Mouse (Mus musculus): Measurements from ENCODE around the gene Rtkn. TPM values are rescaled to one million over a fixed set of nuclear protein-coding genes. Genes with fewer than 3 reads are reported as not detected.

Gene Rtkn
- polyA plus RNA-seq, 1 experiment from 2014 or later, result 46.4 TPM

DNA sequence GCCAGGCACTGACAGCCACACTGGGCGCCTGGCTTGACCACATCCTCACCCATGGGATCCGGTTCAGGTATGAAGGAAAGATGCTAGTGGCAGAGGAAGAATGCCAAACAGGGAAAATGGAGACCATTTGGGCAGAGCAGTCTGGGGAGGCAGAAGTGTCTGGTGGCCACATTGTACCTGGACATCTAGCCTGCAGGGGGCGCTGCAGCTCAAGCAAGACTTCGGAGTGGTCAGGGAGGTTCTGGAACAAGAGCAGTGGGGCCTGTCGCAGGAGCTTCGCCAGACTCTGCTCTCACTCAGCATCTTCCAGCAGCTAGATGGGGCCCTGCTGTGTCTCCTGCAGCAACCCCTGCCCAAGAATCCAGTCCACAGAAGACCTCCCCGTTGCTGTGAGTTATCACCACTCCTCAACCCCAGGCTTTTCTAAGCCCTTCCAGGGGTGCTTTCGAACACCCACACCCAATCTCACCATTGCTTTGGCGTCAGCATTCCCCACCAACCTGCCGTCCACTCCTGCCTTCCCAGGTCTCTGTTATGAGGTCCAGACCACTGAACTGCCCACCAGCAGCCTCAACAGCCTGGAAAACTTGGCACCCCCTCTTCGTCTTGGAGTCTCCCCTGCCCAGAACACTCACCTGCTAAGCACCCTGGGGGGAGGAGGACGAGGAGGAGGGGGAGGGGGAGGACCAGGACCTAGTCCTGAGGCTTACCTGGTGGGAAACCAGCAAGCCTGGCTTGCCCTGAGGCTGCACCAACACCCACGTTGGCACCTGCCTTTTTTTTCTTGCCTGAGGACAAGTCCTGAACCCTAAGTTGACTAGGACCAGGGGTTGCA lies 27.5 kb upstream of the Rtkn start:
- Histone ChIP-seq H3K27me3 (ENCODE audit: insufficient read depth, poor library complexity, severe bottlenecking) (peaks cover 9% of the 10 kb centered on the region), H3K36me3 (peaks cover 14% of the 10 kb centered on the region; the same call in 1 of the 2 replicates), H3K9me3 (no peaks in the 10 kb centered on the region), H3K4me3 (peak overlapping the region; percentile 80), H3K27ac (peak overlapping the region; percentile 93), H3K4me1 (replicated peaks) (peaks cover 37% of the 10 kb centered on the region)
- 31% methylated on average over 13 of the region's 13 CpGs for WGBS
- peak; percentile 85 for DNase-seq (ENCODE audit: low spot score)

DNA sequence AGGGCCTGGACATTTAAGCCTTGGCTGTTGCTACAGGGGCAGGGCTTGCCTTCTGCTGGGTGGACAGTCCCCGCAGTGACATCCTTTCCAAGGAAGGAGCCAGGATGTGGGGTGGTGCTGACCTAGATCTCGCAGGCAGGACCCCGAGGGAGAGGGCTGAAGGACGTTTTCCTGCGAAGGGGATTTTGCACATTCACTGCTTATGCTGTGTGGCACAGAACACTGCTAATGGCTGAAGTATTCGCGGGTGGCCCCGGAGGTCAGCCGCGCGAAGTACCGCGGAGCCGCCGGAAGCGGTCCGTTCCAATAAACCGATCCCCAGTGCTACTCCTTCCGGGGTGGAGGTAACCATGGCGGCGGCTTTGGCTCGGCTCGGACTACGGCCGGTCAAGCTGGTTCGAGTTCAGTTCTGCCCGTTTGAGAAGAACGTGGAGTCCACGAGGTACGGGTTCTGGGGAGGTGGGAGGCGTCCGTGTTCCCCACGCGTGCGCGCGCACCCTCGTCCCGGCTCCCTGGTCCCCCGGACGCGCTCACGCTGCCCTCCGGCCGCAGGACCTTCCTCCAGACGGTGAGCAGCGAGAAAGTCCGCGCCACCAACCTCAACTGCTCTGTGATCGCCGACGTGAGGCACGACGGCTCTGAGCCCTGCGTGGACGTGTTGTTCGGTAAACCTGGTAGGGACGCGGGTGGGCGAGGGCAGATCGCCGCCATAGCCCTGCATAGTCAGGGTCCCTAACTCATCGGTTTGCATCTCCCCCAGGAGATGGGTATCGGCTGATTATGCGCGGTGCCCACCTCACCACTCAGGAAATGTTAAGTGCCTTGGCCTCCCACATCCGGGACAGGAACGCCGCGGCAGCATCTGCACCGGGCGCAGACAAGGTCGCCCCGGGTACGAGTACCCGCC lies 26.2 kb upstream of the Rtkn start, which contains the start of gene Mrpl53:
Gene Mrpl53, plus strand, starts transcription at position 279 of the 907 bp plus-strand sequence.
- H3K4me1 ChIP-seq (replicated peaks), result peaks cover 29% of the 10 kb centered on the region
- WGBS, result under 1% methylated on average over 76 of the region's 76 CpGs
- DNase-seq (ENCODE audit: low spot score), result peak; percentile 84

DNA sequence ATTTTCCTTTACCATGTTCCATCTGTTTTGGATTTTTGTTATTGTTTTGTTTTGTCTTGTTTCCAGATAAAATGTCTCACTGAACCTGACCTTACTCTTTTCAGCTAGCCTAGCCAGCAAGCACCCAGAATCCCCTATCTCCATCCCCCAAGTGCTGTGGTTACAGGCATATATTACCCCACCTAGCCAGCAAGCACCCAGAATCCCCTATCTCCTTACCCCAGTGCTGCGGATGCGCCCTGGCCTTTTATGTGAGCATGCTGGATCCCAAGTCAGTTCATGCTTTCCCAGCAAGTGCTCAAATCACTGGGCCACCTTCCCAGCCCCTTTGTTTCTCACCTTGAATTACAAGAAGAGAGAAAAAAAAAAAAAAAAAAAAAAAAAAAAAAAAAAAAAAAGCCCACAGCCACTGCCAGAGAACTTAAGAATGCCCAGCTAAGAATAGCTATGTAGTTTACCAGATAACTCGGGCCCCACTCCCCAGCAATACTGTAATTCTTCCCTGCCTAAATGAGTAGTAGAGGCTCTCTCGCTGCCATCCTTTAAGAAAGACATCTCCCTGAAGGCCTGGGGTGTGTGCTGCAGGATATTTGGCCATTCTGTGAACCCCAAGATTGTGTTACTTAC lies 23.6 kb upstream of the Rtkn start:
- Histone ChIP-seq H3K27ac (no peak overlapping the region), H3K36me3 (peaks cover 16% of the 10 kb centered on the region), H3K4me1 (replicated peaks) (peaks cover 51% of the 10 kb centered on the region), H3K9me3 (no peaks in the 10 kb centered on the region), H3K4me3 (no peak overlapping the region), H3K27me3 (ENCODE audit: insufficient read depth, poor library complexity, severe bottlenecking) (no peaks in the 10 kb centered on the region)
- DNase-seq (ENCODE audit: low spot score), result no peak
- WGBS, result 91% methylated on average over 4 of the region's 4 CpGs

More for the DNA sequence above, 26.2 kb upstream of the Rtkn start, which contains the start of gene Mrpl53:
- Histone ChIP-seq H3K27ac (peak within 1 kb of the TSS; percentile 93), H3K36me3 (peaks cover 14% of the 10 kb centered on the region; the same call in 1 of the 2 replicates), H3K9me3 (no peaks in the 10 kb centered on the region), H3K27me3 (ENCODE audit: insufficient read depth, poor library complexity, severe bottlenecking) (no peaks in the 10 kb centered on the region), H3K4me3 (peak within 1 kb of the TSS; percentile 80)

DNA sequence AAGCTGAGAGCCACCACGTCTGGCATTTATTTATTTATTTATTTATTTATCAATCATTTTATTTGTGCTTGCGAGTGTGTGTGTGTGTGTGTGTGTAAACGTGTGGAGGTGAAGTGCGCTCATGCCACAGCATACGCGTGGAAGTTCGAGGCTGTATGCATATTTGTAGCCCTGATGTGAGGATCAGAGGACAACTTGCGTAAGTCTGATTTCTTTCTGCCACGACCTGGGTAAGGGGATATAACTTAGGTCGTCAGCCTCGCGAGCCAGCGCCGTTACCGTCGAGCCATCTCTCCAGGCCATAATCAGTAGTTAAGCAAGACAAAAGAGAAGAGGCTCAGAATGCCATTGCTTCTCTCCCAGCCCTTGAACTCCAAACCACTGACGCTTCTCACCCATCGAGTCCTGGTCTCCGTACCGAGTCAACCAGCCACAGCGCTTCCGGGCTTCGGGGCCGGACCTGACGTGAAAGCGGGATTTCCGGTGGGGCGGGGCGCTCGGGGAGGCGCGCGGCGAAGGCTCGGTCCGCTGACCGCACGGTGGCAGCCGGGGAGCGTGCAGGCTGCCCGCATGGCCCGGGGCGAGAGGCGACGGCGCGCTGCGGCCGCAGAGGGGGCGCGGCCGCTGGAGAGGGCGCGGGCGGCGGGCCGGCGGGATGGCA lies 20.1 kb upstream of the Rtkn start, which contains the start of gene Mogs:
Gene Mogs, plus strand, starts transcription at position 486 of the 661 bp plus-strand sequence.
- Histone ChIP-seq H3K4me1 (replicated peaks) (peaks cover 56% of the 10 kb centered on the region), H3K27ac (peak within 1 kb of the TSS; percentile 92), H3K27me3 (ENCODE audit: insufficient read depth, poor library complexity, severe bottlenecking) (no peaks in the 10 kb centered on the region), H3K9me3 (no peaks in the 10 kb centered on the region), H3K36me3 (peaks cover 46% of the 10 kb centered on the region), H3K4me3 (peak within 1 kb of the TSS; percentile 89)
- WGBS, result 2% methylated on average over 58 of the region's 58 CpGs
- peak; percentile 94 for DNase-seq (ENCODE audit: low spot score)

DNA sequence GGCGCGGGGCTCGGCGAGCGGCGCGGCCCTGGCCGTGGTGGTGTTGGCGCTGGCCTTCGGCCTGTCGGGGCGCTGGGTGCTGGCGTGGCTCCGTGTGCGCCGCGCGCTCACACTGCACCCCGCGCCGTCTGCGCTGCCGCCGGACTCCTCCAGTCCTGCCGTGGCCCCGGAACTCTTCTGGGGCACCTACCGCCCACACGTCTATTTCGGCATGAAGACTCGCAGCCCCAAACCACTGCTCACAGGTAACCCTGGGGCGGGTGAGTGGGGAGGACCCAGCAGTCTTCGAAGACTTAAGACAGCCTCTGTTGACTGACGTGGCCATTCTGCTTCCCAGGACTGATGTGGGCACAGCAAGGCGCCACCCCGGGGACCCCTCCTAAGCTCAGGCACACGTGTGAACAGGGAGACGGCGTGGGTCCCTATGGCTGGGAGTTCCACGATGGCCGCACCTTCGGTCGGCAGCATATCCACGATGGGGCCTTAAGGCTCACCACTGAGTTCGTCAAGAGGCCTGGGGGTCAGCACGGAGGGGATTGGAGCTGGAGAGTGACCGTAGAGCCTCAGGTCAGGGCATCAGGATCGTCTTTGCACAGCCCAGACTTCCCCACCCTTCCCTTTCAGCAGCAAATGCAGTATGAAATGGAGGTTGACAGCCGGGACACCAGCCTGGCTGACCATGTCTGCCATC lies 19.4 kb upstream of the Rtkn start:
- no peaks in the 10 kb centered on the region for H3K27me3 ChIP-seq (ENCODE audit: insufficient read depth, poor library complexity, severe bottlenecking)
- WGBS, result 2% methylated on average over 48 of the region's 48 CpGs
- H3K4me1 ChIP-seq (replicated peaks), result peaks cover 59% of the 10 kb centered on the region
- H3K9me3 ChIP-seq, result no peaks in the 10 kb centered on the region
- peaks cover 42% of the 10 kb centered on the region for H3K36me3 ChIP-seq
- DNase-seq (ENCODE audit: low spot score), result no peak
- peak overlapping the region; percentile 89 for H3K4me3 ChIP-seq
- peak overlapping the region; percentile 92 for H3K27ac ChIP-seq

DNA sequence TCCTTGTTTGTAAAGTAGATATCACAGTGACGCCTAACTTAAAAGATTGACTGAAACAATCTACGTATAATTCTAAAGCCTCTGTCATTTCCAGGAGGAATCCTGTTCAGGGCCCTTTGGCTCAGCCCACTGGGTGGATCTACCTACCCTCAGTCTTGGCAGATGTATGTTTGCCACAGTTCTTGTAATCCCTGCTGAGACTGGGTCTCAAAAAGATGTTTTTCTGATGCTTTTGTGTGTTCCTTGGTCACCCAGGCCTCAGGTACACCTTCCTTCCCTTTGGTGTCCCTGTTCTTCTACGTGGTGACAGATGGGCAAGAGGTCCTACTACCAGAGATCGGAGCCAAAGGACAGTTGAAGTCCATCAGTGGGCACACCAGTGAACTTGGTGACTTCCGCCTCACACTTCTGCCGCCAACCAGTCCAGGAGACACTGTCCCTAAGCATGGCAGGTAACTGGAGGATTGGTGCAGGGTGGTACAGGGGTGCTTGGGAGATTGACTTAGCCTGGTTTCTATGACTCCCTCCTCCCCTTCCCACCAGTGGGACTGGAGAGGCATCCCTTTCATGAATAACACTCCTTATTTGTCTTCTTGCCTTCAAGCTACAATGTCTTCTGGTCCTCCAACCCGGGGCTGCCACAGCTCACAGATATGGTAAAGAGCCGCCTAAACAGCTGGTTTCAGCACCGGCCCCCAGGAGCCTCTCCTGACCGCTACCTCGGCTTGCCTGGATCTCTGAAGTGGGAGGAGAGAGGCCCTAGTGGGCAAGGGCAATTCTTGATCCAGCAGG lies 18.7 kb upstream of the Rtkn start:
- Histone ChIP-seq H3K9me3 (no peaks in the 10 kb centered on the region), H3K36me3 (peaks cover 35% of the 10 kb centered on the region), H3K4me3 (peak overlapping the region; percentile 89), H3K27ac (peak overlapping the region; percentile 92; the same call in 1 of the 2 replicates), H3K4me1 (replicated peaks) (peaks cover 59% of the 10 kb centered on the region), H3K27me3 (ENCODE audit: insufficient read depth, poor library complexity, severe bottlenecking) (no peaks in the 10 kb centered on the region)
- DNase-seq (ENCODE audit: low spot score), result no peak
- 83% methylated on average over 11 of the region's 11 CpGs for WGBS

DNA sequence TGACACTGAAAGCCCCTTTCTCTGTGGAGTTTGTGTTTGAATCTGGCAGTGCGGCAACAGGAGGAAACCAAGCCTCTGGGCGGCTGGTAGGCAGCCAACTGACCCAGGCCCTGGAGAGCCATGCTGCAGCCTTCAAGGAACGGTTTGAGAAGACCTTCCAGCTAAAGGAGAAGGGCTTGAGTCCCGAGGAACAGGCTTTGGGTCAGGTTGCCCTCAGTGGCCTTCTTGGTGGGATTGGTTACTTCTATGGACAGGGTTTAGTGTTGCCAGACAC lies 18.2 kb upstream of the Rtkn start:
- DNase-seq (ENCODE audit: low spot score), result no peak
- Histone ChIP-seq H3K36me3 (peaks cover 35% of the 10 kb centered on the region), H3K9me3 (no peaks in the 10 kb centered on the region), H3K27me3 (ENCODE audit: insufficient read depth, poor library complexity, severe bottlenecking) (no peaks in the 10 kb centered on the region), H3K27ac (peak overlapping the region; percentile 25; the same call in 1 of the 2 replicates), H3K4me1 (replicated peaks) (peaks cover 63% of the 10 kb centered on the region), H3K4me3 (peak overlapping the region; percentile 89)
- 88% methylated on average over 4 of the region's 4 CpGs for WGBS

DNA sequence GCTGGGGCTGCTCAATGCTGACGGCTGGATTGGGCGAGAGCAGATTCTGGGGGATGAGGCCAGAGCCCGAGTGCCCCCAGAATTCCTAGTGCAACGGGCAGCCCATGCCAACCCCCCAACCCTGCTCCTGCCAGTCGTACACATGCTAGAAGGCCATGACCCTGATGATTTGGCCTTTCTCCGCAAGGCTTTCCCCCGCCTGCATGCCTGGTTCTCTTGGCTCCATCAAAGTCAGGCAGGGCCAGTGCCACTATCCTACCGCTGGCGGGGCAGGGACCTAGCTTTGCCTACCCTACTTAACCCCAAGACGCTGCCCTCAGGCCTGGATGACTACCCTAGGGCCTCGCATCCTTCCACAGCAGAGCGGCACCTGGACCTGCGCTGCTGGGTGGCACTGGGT lies 17.6 kb upstream of the Rtkn start:
- Histone ChIP-seq H3K4me3 (peak overlapping the region; percentile 16; the same call in 1 of the 2 replicates), H3K4me1 (replicated peaks) (peaks cover 68% of the 10 kb centered on the region), H3K9me3 (no peaks in the 10 kb centered on the region), H3K36me3 (peaks cover 35% of the 10 kb centered on the region), H3K27ac (peak overlapping the region; percentile 1; the same call in 1 of the 2 replicates), H3K27me3 (ENCODE audit: insufficient read depth, poor library complexity, severe bottlenecking) (no peaks in the 10 kb centered on the region)
- WGBS, result 91% methylated on average over 13 of the region's 13 CpGs
- no peak for DNase-seq (ENCODE audit: low spot score)

DNA sequence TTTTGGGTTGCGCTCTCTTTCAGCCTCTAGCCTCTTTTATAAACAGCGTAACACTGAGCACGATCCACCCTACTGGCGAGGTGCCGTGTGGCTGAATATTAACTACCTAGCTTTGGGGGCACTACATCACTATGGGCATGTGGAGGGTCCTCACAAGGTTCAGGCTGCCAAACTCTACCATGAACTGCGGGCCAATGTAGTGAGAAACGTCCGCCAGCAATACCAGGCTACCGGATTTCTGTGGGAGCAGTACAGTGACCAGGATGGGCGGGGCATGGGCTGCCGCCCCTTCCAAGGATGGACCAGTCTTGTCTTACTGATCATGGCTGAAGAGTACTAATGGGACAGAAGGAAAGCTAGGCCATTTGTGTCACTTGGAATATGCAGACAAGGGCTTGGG lies 16.9 kb upstream of the Rtkn start:
- WGBS, result 86% methylated on average over 11 of the region's 11 CpGs
- Histone ChIP-seq H3K4me3 (0 out of 2 replicates have a peak overlapping the region, but pooled peaks have one; percentile 16), H3K27me3 (ENCODE audit: insufficient read depth, poor library complexity, severe bottlenecking) (no peaks in the 10 kb centered on the region), H3K9me3 (no peaks in the 10 kb centered on the region), H3K27ac (peak overlapping the region; percentile 1; the same call in 1 of the 2 replicates), H3K36me3 (peaks cover 40% of the 10 kb centered on the region), H3K4me1 (replicated peaks) (peaks cover 75% of the 10 kb centered on the region)
- no peak for DNase-seq (ENCODE audit: low spot score)

DNA sequence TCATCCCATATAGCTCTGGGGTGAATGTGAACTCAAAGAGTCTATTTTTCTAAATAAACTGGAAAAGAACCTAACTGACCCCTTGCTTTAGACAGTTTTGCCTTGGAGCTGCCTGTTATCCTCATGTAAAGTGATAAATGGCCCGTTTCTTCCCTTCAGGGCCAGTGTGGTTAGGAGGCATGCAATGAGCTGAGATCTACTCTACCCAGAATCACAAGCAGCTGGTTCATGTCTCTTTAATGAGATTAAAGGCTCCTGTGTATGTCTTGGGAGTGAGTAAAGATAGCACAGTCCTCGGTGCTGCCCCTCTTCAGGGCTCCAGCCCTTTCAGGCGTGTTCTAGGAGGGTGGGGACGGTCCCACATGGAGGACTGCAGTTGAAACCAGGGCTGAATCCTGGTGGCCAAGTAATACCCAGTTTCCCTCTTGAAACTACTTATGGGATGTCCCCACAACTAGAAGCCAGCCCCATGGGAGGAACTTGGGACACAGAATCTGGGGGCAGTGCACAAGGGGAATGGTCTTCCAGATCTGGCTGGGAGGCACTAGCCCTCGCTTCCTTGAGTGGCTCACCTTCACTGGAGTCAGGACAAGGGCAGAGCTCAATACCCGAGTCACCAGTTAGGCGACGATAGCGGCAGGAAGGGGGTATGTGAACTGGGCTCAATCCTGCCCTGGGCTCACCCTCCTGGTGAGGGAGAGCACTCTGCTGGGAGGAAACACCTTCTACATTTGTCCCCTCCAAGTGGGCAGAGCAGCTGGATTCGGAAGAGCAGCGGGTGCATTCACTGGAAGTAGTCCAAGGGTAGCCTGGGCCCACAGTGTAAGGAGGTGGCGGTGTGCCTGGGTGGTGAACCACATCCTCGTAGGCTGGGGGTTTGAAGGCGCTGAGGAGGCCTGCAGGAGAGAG lies 16.2 kb upstream of the Rtkn start:
- peaks cover 82% of the 10 kb centered on the region for H3K4me1 ChIP-seq (replicated peaks)
- DNase-seq (ENCODE audit: low spot score), result no peak
- no peaks in the 10 kb centered on the region for H3K27me3 ChIP-seq (ENCODE audit: insufficient read depth, poor library complexity, severe bottlenecking)
- 89% methylated on average over 14 of the region's 14 CpGs for WGBS
- H3K4me3 ChIP-seq, result peak overlapping the region; percentile 91
- H3K27ac ChIP-seq, result peak overlapping the region; percentile 99; the same call in 1 of the 2 replicates
- peaks cover 40% of the 10 kb centered on the region for H3K36me3 ChIP-seq
- H3K9me3 ChIP-seq, result no peaks in the 10 kb centered on the region
